Mouse (Mus musculus) myocyte (in vitro differentiated cells): Measurements from ENCODE around the gene Tm9sf3. TPM values are rescaled to one million over a fixed set of nuclear protein-coding genes. Genes with fewer than 3 reads are reported as not detected.

Experiments
- H3K27me3 ChIP-seq: one replicate; pipeline ENCODE4 v1.6.1; 2011; ENCODE audit not compliant: control insufficient read depth, insufficient read depth, insufficient read length
- H3K36me3 ChIP-seq: one replicate; pipeline ENCODE4 v1.6.1; 2011; ENCODE audit not compliant: control insufficient read depth, insufficient read depth
- H3K4me2 ChIP-seq: one replicate; pipeline ENCODE4 v1.6.1; 2011; ENCODE audit warnings: low read depth, control low read depth
- H3K4me3 ChIP-seq: one replicate; pipeline ENCODE4 v1.5.1; 2011; ENCODE audit warnings: mild to moderate bottlenecking, control low read depth, moderate library complexity
- H3K79me2 ChIP-seq: one replicate; pipeline ENCODE4 v1.6.1; 2011; ENCODE audit not compliant: control insufficient read depth, insufficient read depth
- H3ac ChIP-seq: one replicate; pipeline ENCODE4 v1.6.1; 2011; ENCODE audit not compliant: control insufficient read depth, insufficient read length
- CEBPB ChIP-seq: IDR thresholded peaks from 2 replicates; pipeline ENCODE4 v1.6.1; 2011; ENCODE audit warnings: mild to moderate bottlenecking, moderate library complexity; ENCODE audit not compliant: poor library complexity, insufficient read depth, severe bottlenecking
- E2F4 ChIP-seq: IDR thresholded peaks from one replicate; pipeline ENCODE4 v1.6.1; 2011; ENCODE audit warnings: mild to moderate bottlenecking, control low read depth, moderate library complexity; ENCODE audit not compliant: insufficient read depth
- MAX ChIP-seq: IDR thresholded peaks from one replicate; pipeline ENCODE4 v1.6.1; 2011; ENCODE audit warnings: low read depth, mild to moderate bottlenecking, control low read depth
- MYOD1 ChIP-seq, 3 experiments: IDR thresholded peaks; one replicate each; pipeline ENCODE4 v1.6.1; 2011; ENCODE audit warnings: control low read depth in 2 of 3, low read depth in 2 of 3, mild to moderate bottlenecking in 2 of 3, moderate library complexity in 1 of 3; ENCODE audit not compliant: insufficient read length in 2 of 3, control insufficient read depth in 1 of 3
- MYOG ChIP-seq, 3 experiments: IDR thresholded peaks; one replicate each; pipeline ENCODE4 v1.6.1; 2011; ENCODE audit warnings: control low read depth in 2 of 3, low read depth in 2 of 3, mild to moderate bottlenecking in 2 of 3; ENCODE audit not compliant: insufficient read length in 2 of 3, control insufficient read depth in 1 of 3, insufficient read depth in 1 of 3
- POLR2A ChIP-seq: IDR thresholded peaks from one replicate; pipeline ENCODE4 v1.6.1; 2011; ENCODE audit warnings: low read depth, mild to moderate bottlenecking, control low read depth, moderate library complexity; ENCODE audit not compliant: insufficient read length
- POLR2AphosphoS2 ChIP-seq: IDR thresholded peaks from one replicate; pipeline ENCODE4 v1.6.1; 2011; ENCODE audit warnings: low read depth, control low read depth; ENCODE audit not compliant: insufficient read length
- REST ChIP-seq: IDR thresholded peaks from one replicate; pipeline ENCODE4 v1.6.1; 2011; ENCODE audit warnings: mild to moderate bottlenecking, control low read depth, moderate library complexity; ENCODE audit not compliant: insufficient read depth, insufficient read length
- SRF ChIP-seq: IDR thresholded peaks from one replicate; pipeline ENCODE4 v1.6.1; 2011; ENCODE audit warnings: low read depth; ENCODE audit not compliant: control insufficient read depth, insufficient read length
- TCF12 ChIP-seq: IDR thresholded peaks from one replicate; pipeline ENCODE4 v1.6.1; 2011; ENCODE audit warnings: mild to moderate bottlenecking, control low read depth; ENCODE audit not compliant: poor library complexity, insufficient read depth, severe bottlenecking
- TCF3 ChIP-seq: IDR thresholded peaks from one replicate; pipeline ENCODE4 v1.6.1; 2011; ENCODE audit warnings: low read depth, control low read depth; ENCODE audit not compliant: insufficient read length
- USF1 ChIP-seq: IDR thresholded peaks from one replicate; pipeline ENCODE4 v1.6.1; 2011; ENCODE audit warnings: low read depth, mild to moderate bottlenecking, control low read depth, moderate library complexity
- polyA plus RNA-seq: library from polyadenylated mRNA; unstranded; fragments of >200 nt; fragmentation: generic; extraction: Trizol; gene quantifications from one replicate; pipeline ENCODE4 v1.2.1, GENCODE M21; 2012; ENCODE audit warnings: missing spikeins

Tm9sf3 gene
- polyA plus RNA-seq, 1 experiment: 45.5 TPM

DNA sequence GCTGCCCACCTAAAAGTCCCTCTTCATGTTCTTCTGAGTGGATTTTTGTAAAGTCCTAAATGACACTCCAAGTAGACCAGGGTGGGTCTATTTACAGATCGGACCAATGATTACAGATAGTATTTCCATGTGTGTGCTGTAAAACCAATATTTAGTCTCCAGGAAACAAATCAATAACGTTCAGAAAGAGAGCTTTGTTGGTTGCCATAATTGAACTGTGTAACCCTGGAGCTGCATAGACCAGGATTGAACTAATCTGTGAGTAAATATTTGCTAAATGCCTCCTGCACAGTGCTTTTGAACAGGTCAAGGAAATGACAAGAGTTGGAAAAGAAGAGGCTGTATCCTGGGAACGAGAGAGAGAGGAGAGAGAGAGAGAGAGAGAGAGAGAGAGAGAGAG, 11.8 kb upstream of the Tm9sf3 start:
- no peaks in the 10 kb centered on the region for H3K36me3 ChIP-seq
- no peak overlapping the region for H3K4me2 ChIP-seq
- H3K4me3 ChIP-seq: no peak overlapping the region
- no peak for TF ChIP-seq MYOD1 (IDR thresholded peaks at IDR 0.05; ENCODE audit: control insufficient read depth in 1 of 3, insufficient read length in 2 of 3, low read depth in 2 of 3)
- no peak for TF ChIP-seq MYOG (IDR thresholded peaks at IDR 0.05; ENCODE audit: control insufficient read depth in 1 of 3, insufficient read depth in 1 of 3, insufficient read length in 2 of 3, low read depth in 2 of 3)
- no peak for TF ChIP-seq E2F4
- no peak for TF ChIP-seq REST
- no peak for TF ChIP-seq CEBPB
- TF ChIP-seq SRF: no peak
- no peak for TF ChIP-seq TCF3
- no peak for TF ChIP-seq POLR2AphosphoS2
- no peak for TF ChIP-seq MAX
- TF ChIP-seq POLR2A: no peak
- TF ChIP-seq TCF12: no peak
- TF ChIP-seq USF1: no peak
- peaks cover 11% of the 10 kb centered on the region for H3K27me3 ChIP-seq
- H3ac ChIP-seq: no peak overlapping the region
- H3K79me2 ChIP-seq: no peaks in the 10 kb centered on the region

DNA sequence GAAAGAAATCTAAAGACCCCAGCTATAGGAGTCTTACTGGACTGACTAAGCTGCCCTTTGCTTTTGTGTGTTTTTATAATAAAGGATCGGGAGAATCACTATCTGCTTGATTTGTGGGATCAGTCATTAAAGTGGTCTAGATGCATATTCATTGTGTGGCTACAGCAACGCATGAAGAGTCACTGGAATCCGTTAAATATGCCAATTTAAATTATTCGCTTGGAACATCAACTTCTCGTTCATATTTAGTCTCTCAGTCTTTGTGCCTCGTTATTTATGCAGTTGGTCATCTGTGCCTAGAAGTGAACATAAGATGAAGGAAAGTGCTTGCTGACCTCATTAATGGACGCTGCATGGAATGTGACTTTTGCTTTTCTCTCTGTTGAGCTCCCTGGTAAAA, 7.1 kb upstream of the Tm9sf3 start:
- Histone ChIP-seq H3K79me2 (no peaks in the 10 kb centered on the region), H3K4me3 (no peak overlapping the region), H3K36me3 (no peaks in the 10 kb centered on the region), H3K4me2 (peak overlapping the region; percentile 67), H3ac (no peak overlapping the region), H3K27me3 (no peaks in the 10 kb centered on the region)
- TF ChIP-seq MYOG (IDR thresholded peaks at IDR 0.05; ENCODE audit: control insufficient read depth in 1 of 3, insufficient read depth in 1 of 3, insufficient read length in 2 of 3, low read depth in 2 of 3) (no peak), POLR2AphosphoS2 (no peak), USF1 (no peak), MYOD1 (IDR thresholded peaks at IDR 0.05; ENCODE audit: control insufficient read depth in 1 of 3, insufficient read length in 2 of 3, low read depth in 2 of 3) (no peak), TCF3 (no peak), CEBPB (no peak), TCF12 (no peak), SRF (no peak), MAX (no peak), REST (no peak), POLR2A (no peak), E2F4 (no peak)

- Histone ChIP-seq H3K4me2 (peak overlapping the region; percentile 67), H3K27me3 (no peaks in the 10 kb centered on the region), H3K79me2 (no peaks in the 10 kb centered on the region), H3ac (no peak overlapping the region), H3K36me3 (no peaks in the 10 kb centered on the region), H3K4me3 (no peak overlapping the region)
- peak in 1 of 3 experiments; percentile 13 for TF ChIP-seq MYOD1 (IDR thresholded peaks at IDR 0.05; ENCODE audit: control insufficient read depth in 1 of 3, insufficient read length in 2 of 3, low read depth in 2 of 3)
- peak in 1 of 3 experiments; percentile 39 for TF ChIP-seq MYOG (IDR thresholded peaks at IDR 0.05; ENCODE audit: control insufficient read depth in 1 of 3, insufficient read depth in 1 of 3, insufficient read length in 2 of 3, low read depth in 2 of 3)
- no peak for TF ChIP-seq E2F4
- TF ChIP-seq CEBPB: 0 out of 2 replicates have a peak, but pooled peaks have one; percentile 41
These were observed 6.4 kb upstream of the Tm9sf3 start for GRCm38 (mm10) chr19:41270151-41270727.

- TF ChIP-seq CEBPB (no peak), MAX (no peak), TCF12 (no peak)
- no peak overlapping the region for H3K4me3 ChIP-seq
- no peak overlapping the region for H3K4me2 ChIP-seq
These were observed 2.6 kb upstream of the Tm9sf3 start for GRCm38 (mm10) chr19:41266251-41266901.

GRCm38 (mm10) chr19:41264331-41264799, 568 bp upstream of the Tm9sf3 start:
- peak overlapping the region; percentile 76 for H3K4me3 ChIP-seq
- TF ChIP-seq SRF (no peak), MYOG (IDR thresholded peaks at IDR 0.05; ENCODE audit: control insufficient read depth in 1 of 3, insufficient read depth in 1 of 3, insufficient read length in 2 of 3, low read depth in 2 of 3) (no peak), POLR2AphosphoS2 (no peak), TCF3 (no peak), MYOD1 (IDR thresholded peaks at IDR 0.05; ENCODE audit: control insufficient read depth in 1 of 3, insufficient read length in 2 of 3, low read depth in 2 of 3) (no peak), CEBPB (no peak), E2F4 (no peak), POLR2A (no peak), REST (no peak), USF1 (no peak), MAX (no peak), TCF12 (no peak)
- peak overlapping the region; percentile 94 for H3K4me2 ChIP-seq
- H3K79me2 ChIP-seq: peaks cover 41% of the 10 kb centered on the region
- peak overlapping the region; percentile 81 for H3ac ChIP-seq
- H3K36me3 ChIP-seq: no peaks in the 10 kb centered on the region
- no peaks in the 10 kb centered on the region for H3K27me3 ChIP-seq

More at GRCm38 (mm10) chr19:41266251-41266901, 2.6 kb upstream of the Tm9sf3 start:
- Histone ChIP-seq H3K36me3 (no peaks in the 10 kb centered on the region), H3K27me3 (no peaks in the 10 kb centered on the region), H3ac (no peak overlapping the region), H3K79me2 (peaks cover 21% of the 10 kb centered on the region)
